Mouse (Mus musculus): ENCODE data around the gene Hoxd10.

DNA sequence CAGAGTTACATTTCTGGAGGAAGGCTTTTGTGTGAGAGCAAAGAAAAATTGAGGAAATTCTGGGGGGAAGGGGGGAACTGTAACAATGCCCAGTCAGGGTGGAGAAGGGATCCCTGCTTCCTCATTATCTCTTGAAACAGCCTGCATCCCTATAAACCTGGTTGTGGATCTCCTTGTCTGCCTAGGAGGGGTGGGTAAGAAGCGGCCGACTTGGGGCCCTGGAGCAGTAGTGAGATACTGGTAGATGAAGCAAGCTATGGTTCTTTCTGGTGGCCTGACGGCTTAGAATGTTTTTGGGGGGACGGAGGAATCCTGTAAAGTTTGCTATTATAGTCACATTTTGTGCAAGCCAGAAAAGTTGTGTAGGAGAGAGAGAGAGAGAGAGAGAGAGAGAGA is 1.7 kb downstream of the Hoxd10 start:
- TF ChIP-seq CTCF (IDR thresholded peaks at IDR 0.05; ENCODE audit: low read depth) (no peak), EP300 (IDR thresholded peaks at IDR 0.05; ENCODE audit: low read depth) (no peak)

Data from liver, embryonic 14.5 days (tissue).